Mouse (Mus musculus) forebrain, embryonic 10.5 days (tissue): ENCODE data around the gene Dpf3. TPM values are rescaled to one million over a fixed set of nuclear protein-coding genes. Genes with fewer than 3 reads are reported as not detected.

ENCODE experiments used
- DNase-seq: peaks from one replicate; pipeline ENCODE4 v3.0.0-alpha.2; 2017; ENCODE audit warnings: low spot score; ENCODE audit errors: extremely low spot score
- H3K27ac ChIP-seq: fragments of 300-500 bp; sonication (generic); 2 replicates; pipeline ENCODE4 v1.5.1; 2016; ENCODE audit warnings: mild to moderate bottlenecking
- H3K27me3 ChIP-seq: fragments of 300-500 bp; sonication (generic); 2 replicates; pipeline ENCODE4 v1.6.1; 2016; ENCODE audit warnings: mild to moderate bottlenecking; ENCODE audit not compliant: poor library complexity, severe bottlenecking
- H3K36me3 ChIP-seq: fragments of 300-500 bp; sonication (generic); replicated peaks from 2 replicates; pipeline ENCODE4 v1.6.1; 2016; ENCODE audit warnings: mild to moderate bottlenecking, moderate library complexity
- H3K4me1 ChIP-seq: fragments of 300-500 bp; sonication (generic); 2 replicates; pipeline ENCODE4 v1.6.1; 2016
- H3K4me3 ChIP-seq: fragments of 300-500 bp; sonication (generic); 2 replicates; pipeline ENCODE4 v1.5.1; 2016; ENCODE audit warnings: mild to moderate bottlenecking, moderate library complexity
- H3K9me3 ChIP-seq: fragments of 300-500 bp; sonication (generic); 2 replicates; pipeline ENCODE4 v1.6.1; 2016; ENCODE audit warnings: mild to moderate bottlenecking, moderate library complexity
- WGBS: fragments of 180-500 bp; shearing (Covaris S2); methylation state at CpG from one replicate; pipeline ENCODE4 v1.1.7; 2016; 5-methylcytosine and 5-hydroxymethylcytosine counted together
- polyA plus RNA-seq: library from polyadenylated mRNA; unstranded; fragments of >200 nt; fragmentation: Nextera tagmentation; extraction: Ambion mirVana; gene quantifications from 2 replicates; pipeline ENCODE4 v1.2.1, GENCODE M21; 2016

Dpf3 gene
- polyA plus RNA-seq, 1 experiment from 2014 or later, result 2.2 TPM

GRCm38 (mm10) chr12:83495248-83495960 is 7.9 kb upstream of the Dpf3 start:
- WGBS, result 68% methylated on average over 4 of the region's 4 CpGs
- Histone ChIP-seq H3K9me3 (peaks cover 7% of the 10 kb centered on the region; the same call in 1 of the 2 replicates), H3K4me1 (peaks cover 5% of the 10 kb centered on the region), H3K27me3 (0 out of 2 replicates have a peak, but pooled peaks cover 4% of the 10 kb centered on the region), H3K27ac (no peak overlapping the region), H3K36me3 (no peaks in the 10 kb centered on the region), H3K4me3 (no peak overlapping the region)
- no peak for DNase-seq

GRCm38 (mm10) chr12:83494196-83494595 is 6.7 kb upstream of the Dpf3 start:
- H3K4me1 ChIP-seq, result peaks cover 5% of the 10 kb centered on the region
- H3K27ac ChIP-seq, result no peak overlapping the region
- DNase-seq, result no peak
- 86% methylated on average over 9 of the region's 9 CpGs for WGBS
- peaks cover 15% of the 10 kb centered on the region for H3K27me3 ChIP-seq
- H3K9me3 ChIP-seq, result peaks cover 7% of the 10 kb centered on the region; the same call in 1 of the 2 replicates
- no peaks in the 10 kb centered on the region for H3K36me3 ChIP-seq
- H3K4me3 ChIP-seq, result no peak overlapping the region

- peaks cover 28% of the 10 kb centered on the region for H3K27me3 ChIP-seq
- peaks cover 7% of the 10 kb centered on the region; the same call in 1 of the 2 replicates for H3K9me3 ChIP-seq
- no peak for DNase-seq
- WGBS, result 87% methylated on average over 3 of the region's 3 CpGs
- no peak overlapping the region for H3K4me3 ChIP-seq
- no peak overlapping the region for H3K27ac ChIP-seq
- no peaks in the 10 kb centered on the region for H3K36me3 ChIP-seq
- H3K4me1 ChIP-seq, result peaks cover 19% of the 10 kb centered on the region
These were observed 5.3 kb upstream of the Dpf3 start for GRCm38 (mm10) chr12:83492808-83493207.

GRCm38 (mm10) chr12:83491609-83492008 is 4.1 kb upstream of the Dpf3 start:
- H3K4me1 ChIP-seq, result peaks cover 26% of the 10 kb centered on the region
- no peak for DNase-seq
- 49% methylated on average over 1 of the region's 1 CpGs for WGBS
- no peaks in the 10 kb centered on the region for H3K36me3 ChIP-seq
- H3K4me3 ChIP-seq, result no peak overlapping the region
- H3K27me3 ChIP-seq, result peaks cover 30% of the 10 kb centered on the region
- peaks cover 7% of the 10 kb centered on the region; the same call in 1 of the 2 replicates for H3K9me3 ChIP-seq
- no peak overlapping the region for H3K27ac ChIP-seq

- peaks cover 49% of the 10 kb centered on the region for H3K27me3 ChIP-seq
- no peak overlapping the region for H3K27ac ChIP-seq
- whole genome bisulfite sequencing, result 40% methylated on average over 2 of the region's 2 CpGs
- peaks cover 7% of the 10 kb centered on the region; the same call in 1 of the 2 replicates for H3K9me3 ChIP-seq
- H3K4me3 ChIP-seq, result no peak overlapping the region
- peaks cover 39% of the 10 kb centered on the region for H3K4me1 ChIP-seq
- no peak for DNase-seq
- no peaks in the 10 kb centered on the region for H3K36me3 ChIP-seq
These were observed 2.2 kb upstream of the Dpf3 start for GRCm38 (mm10) chr12:83489748-83490147.

- H3K9me3 ChIP-seq, result peaks cover 7% of the 10 kb centered on the region; the same call in 1 of the 2 replicates
- H3K4me3 ChIP-seq, result peak overlapping the region; percentile 74
- WGBS, result under 1% methylated on average over 29 of the region's 29 CpGs
- peaks cover 59% of the 10 kb centered on the region for H3K27me3 ChIP-seq
- no peak overlapping the region for H3K27ac ChIP-seq
- peak; percentile 46 for DNase-seq
- H3K4me1 ChIP-seq, result peaks cover 44% of the 10 kb centered on the region
- H3K36me3 ChIP-seq, result no peaks in the 10 kb centered on the region
These were observed 860 bp upstream of the Dpf3 start for GRCm38 (mm10) chr12:83488211-83488941.

GRCm38 (mm10) chr12:83486671-83487461 is 650 bp downstream of the Dpf3 start:
- WGBS, result under 1% methylated on average over 73 of the region's 73 CpGs
- peak overlapping the region; percentile 74 for H3K4me3 ChIP-seq
- DNase-seq, result peak; percentile 68
- no peaks in the 10 kb centered on the region for H3K36me3 ChIP-seq
- H3K27ac ChIP-seq, result peak overlapping the region; percentile 79
- peaks cover 44% of the 10 kb centered on the region for H3K4me1 ChIP-seq
- H3K27me3 ChIP-seq, result peaks cover 65% of the 10 kb centered on the region
- H3K9me3 ChIP-seq, result peaks cover 7% of the 10 kb centered on the region; the same call in 1 of the 2 replicates

- Histone ChIP-seq H3K4me3 (peak overlapping the region; percentile 74), H3K9me3 (peaks cover 2% of the 10 kb centered on the region; the same call in 1 of the 2 replicates), H3K27me3 (peaks cover 65% of the 10 kb centered on the region), H3K27ac (peak overlapping the region; percentile 79; the same call in 1 of the 2 replicates), H3K36me3 (no peaks in the 10 kb centered on the region), H3K4me1 (peaks cover 44% of the 10 kb centered on the region)
- peak; percentile 40 for DNase-seq
- WGBS, result under 1% methylated on average over 53 of the region's 53 CpGs
These were observed 1.4 kb downstream of the Dpf3 start for GRCm38 (mm10) chr12:83485911-83486670.

- no peak overlapping the region for H3K27ac ChIP-seq
- DNase-seq, result peak; percentile 25
- under 1% methylated on average over 24 of the region's 24 CpGs for WGBS
- no peaks in the 10 kb centered on the region for H3K9me3 ChIP-seq
- peaks cover 63% of the 10 kb centered on the region for H3K27me3 ChIP-seq
- H3K4me3 ChIP-seq, result peak overlapping the region; percentile 74
- no peaks in the 10 kb centered on the region for H3K36me3 ChIP-seq
- H3K4me1 ChIP-seq, result peaks cover 44% of the 10 kb centered on the region
These were observed 2.4 kb downstream of the Dpf3 start for GRCm38 (mm10) chr12:83484855-83485745.

GRCm38 (mm10) chr12:83483653-83484052 is 3.9 kb downstream of the Dpf3 start:
- Histone ChIP-seq H3K4me3 (no peak overlapping the region), H3K4me1 (peaks cover 39% of the 10 kb centered on the region), H3K9me3 (no peaks in the 10 kb centered on the region), H3K27me3 (peaks cover 48% of the 10 kb centered on the region), H3K27ac (no peak overlapping the region), H3K36me3 (no peaks in the 10 kb centered on the region)
- no peak for DNase-seq
- WGBS, result 80% methylated on average over 5 of the region's 5 CpGs

- no peak overlapping the region for H3K4me3 ChIP-seq
- H3K27me3 ChIP-seq, result peaks cover 37% of the 10 kb centered on the region
- WGBS, result 76% methylated on average over 4 of the region's 4 CpGs
- H3K36me3 ChIP-seq, result no peaks in the 10 kb centered on the region
- DNase-seq, result no peak
- H3K4me1 ChIP-seq, result peaks cover 25% of the 10 kb centered on the region
- no peak overlapping the region for H3K27ac ChIP-seq
- H3K9me3 ChIP-seq, result no peaks in the 10 kb centered on the region
These were observed 6.1 kb downstream of the Dpf3 start for GRCm38 (mm10) chr12:83481439-83481838.
